Mouse (Mus musculus): ENCODE measurements around the gene Actl6a. TPM values are rescaled to one million over a fixed set of nuclear protein-coding genes. Genes with fewer than 3 reads are reported as not detected.
"Not testable (repeated sequence)": the region's sequence is repeated elsewhere in the genome, so short reads cannot be mapped to it uniquely, and the experiment has no call there.

Gene Actl6a
- total RNA-seq (2021), result 10 to 100 TPM; 18.0 to 21.4 TPM

DNA sequence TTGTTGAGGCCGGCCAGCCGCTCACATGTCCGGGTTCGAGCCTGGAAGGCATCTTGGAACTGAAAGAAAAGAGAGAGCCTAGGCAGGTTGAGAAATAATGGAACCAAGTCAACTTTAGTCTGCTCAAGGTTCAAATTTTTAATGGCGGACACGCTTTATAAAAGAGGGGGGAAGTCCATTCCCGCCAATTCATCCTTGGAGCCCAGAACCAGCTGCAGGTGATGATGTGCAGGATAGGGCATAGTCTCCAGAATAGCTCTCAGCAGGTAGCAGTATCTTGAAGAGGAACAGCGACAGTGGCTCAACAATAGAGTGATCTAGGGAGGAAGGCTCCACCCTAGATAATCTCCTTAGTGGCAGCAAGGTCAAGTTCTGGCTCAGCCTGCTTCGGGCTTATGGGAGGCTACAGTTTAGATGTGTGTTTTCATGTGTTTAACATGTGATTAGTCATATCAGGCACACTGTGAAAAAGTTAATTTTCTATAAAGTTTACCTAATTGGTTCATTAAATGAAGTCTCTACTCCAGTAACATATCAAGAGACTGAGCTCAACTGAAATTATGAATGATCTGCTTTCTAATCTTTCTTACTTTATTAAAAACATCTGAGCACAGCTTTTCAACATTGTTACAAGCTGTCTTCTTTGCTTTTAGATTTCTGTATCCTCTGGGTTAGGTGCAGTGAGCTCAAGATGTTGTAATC, at the start of gene Actl6a:
TSS of gene Actl6a (plus strand) at position 652 of the 702 bp plus-strand sequence.
- DNase-seq, result not testable (repeated sequence)

DNA sequence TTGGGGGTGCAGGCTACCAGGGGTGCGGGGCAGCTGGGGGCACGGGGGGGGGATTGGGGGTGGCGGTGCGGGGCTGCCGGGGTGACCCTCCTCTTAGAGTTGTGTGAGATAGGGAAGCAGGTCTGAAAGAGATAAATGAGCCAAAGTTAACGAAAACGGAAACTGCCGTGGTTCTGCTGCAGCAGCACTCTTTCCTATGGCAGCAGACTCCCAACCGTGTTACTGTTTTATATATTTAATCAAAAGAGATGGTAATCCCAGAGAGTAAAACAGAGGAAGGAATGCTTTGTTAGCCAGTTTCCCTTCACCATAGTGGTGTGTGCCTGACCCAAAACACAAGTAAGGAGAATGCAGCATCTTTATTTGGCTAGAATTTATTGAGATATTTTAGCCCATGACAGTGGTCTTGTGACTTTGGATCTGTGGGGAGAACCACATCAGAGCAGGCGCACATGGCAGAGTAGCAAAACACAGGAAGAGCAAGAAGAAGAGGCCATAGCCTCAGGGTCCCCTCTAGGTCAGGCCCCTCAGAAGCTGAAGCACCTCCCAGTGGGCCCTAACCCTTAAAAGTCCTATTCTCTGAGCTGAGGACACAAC, 49.6 kb upstream of the Actl6a start:
- DNase-seq, result no peak

DNA sequence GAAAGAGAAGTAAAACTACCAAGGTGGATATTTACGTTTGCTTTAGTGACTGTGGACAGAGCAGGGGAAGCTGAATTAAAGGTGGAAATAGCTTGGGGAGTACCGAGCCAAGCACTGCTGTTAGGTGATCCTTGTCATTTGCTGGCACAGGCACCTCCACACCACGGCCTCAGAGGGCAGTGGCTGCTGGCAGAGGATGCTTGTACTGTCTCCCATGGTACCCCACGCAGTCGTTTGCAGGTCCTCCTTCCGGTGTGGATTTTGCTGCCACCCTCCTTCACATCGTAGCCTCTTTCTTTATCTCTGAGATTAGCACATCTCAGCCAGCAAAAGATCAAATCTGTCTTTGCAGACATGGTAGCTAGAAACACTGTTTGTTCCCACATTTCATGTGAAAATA, 47.7 kb upstream of the Actl6a start:
- no peak for DNase-seq

DNA sequence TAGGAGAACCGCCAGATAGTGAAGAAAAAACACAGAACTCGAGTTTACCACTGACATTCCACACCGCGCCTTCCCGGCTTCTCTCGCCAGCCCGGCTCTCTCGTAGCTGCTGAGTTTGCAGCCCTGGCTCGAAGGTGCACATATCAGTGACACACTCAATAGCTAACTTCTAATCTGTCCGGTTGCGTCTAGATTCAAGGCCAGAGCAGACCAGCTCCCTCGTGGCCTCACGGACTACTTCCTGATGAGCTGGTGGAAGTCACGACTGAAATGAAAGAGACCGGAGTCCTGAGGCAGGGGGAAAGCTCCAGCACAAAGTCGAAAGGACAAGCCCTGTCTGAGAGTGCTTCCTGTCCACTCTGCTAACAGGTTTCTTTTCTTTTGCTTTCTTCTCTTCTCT, 47.3 kb upstream of the Actl6a start:
- DNase-seq, result no peak

GRCm38 (mm10) chr3:32659506-32659905, 46.6 kb upstream of the Actl6a start:
- no peak for DNase-seq

DNA sequence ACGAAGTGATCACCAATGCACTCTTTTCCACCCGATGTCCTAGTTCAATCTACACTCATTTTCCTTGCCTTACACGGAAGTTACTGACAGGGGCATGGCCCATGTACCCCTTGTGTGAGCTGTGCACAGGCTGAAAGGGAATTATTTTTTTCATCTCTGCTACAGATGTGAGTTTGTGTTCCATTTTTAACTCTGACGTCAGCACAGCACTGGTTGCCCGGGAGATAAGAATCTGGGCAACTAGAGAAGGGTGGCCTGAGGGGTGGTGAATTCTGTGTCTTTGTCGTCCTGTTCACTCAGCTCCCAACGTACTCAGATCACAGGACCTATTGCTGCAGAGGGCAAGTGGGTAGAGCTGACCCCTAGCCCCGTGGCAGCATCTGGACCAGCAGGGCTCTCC, 45.8 kb upstream of the Actl6a start:
- DNase-seq, result no peak

GRCm38 (mm10) chr3:32660831-32661555, 45.1 kb upstream of the Actl6a start:
- DNase-seq, result no peak

DNA sequence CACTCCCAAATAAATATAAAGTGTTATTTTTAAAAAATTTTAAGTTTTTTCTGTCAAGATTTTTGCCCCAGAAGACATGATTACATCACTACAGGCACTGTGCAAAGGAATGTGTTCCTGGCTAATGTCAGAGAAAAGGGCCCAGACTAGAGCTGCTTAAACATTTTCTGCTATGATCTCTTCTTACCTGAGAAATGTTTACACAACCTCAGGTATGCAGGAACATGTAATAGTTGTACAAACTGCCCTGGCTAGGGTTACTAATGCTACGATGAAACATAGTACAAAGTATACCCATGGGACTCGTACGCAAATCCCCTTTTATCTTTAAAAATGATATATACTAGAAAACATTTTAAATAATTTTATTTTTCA, 44.6 kb upstream of the Actl6a start:
- DNase-seq, result no peak

DNA sequence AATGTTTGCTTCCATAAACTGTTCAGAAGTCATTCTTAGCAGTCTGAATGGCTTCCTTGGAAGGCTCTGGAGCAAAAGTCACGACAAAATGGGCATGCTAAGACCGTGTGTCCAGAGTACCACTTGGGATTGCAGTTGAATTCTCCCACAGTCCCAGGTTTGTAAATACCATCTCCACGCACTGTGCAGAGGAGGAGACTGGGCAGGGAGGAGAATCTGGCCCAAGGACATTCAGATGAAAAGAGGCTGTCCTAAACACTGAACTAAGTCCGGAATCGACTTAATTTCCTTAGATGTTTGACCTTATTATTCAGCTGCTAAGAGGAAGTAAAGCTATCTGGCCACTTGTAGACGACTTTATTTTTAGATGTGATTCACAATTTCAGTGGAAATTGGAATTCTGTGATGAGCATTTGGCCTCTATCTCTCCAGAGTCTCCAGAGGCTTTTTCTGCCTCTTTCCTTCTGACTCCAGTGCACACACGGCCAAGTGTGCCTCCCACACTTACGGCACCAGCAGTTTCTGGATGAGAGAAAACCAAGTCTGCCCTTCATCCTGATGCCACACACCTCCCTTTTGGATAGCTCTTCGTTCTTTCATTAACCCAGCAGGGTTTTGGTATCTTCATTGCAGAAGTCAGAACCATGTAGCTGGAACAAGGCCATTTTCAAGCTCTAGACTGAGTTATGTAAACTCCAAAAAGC, 37.7 kb upstream of the Actl6a start:
- DNase-seq, result no peak

DNA sequence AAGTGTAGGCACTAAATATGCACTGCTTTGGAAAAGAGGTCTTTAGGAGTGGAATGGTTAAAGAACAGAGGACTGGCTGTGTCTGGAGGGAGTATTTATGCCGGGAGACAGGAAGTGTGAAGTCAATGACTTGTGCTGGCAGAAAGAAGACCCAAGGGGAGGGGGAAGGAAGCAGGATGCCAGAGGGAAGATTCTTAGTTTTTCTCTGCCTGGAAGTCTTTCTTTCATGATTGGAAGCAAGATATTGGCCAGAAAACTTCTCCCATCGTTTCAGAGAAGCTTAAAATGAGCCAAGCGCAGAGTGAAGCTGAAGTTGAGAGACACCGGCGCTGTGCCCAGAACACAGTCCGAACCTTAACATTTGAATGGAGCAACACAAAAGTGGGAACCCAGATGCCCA, 36.9 kb upstream of the Actl6a start:
- DNase-seq, result peak in 1 of 2 experiments; percentile 14

GRCm38 (mm10) chr3:32670196-32670595, 35.9 kb upstream of the Actl6a start:
- no peak for DNase-seq

DNA sequence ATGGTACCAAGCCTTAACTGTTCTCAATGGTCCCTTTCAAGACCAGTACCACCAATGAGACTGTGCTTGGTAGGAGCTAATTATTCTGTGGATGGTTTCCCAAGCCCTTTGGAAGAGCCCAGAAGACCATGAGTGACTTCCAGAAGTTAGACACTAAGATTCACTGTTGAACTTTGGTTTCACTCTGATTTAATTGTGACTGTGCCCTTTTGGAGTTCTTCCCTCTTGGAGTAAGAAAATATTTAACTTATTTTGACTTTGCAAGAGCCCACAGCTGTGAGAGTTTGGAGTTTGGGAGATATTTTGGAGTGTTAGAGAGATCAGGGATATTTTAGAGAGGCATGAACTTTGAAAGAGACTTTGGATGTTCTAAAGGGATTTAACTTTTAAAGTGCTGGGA, 32.9 kb upstream of the Actl6a start:
- DNase-seq, result no peak

DNA sequence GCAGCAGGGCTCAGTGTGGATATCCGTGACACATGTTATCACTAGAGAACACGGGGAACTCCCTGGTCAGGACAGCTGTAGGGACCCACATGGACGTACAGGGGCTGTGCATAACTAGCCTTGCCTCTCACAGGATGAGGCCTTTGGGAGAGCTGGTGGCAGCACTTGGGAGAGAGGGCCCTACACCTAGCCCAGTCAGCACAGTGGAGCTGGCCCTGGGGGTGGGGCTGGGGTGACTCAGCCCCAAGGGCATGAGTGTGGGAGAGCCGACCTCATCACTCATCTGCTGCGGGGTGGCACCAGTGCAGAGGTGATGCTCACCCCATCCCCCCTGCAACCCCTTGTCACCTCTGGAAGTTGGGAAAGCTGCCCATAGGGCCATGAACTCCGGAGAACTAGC, 29.7 kb upstream of the Actl6a start:
- DNase-seq, result no peak

- no peak for DNase-seq
Measured at GRCm38 (mm10) chr3:32682910-32683531, 23.1 kb upstream of the Actl6a start.

GRCm38 (mm10) chr3:32684631-32685030, 21.5 kb upstream of the Actl6a start:
- DNase-seq, result no peak

GRCm38 (mm10) chr3:32686537-32686936, 19.6 kb upstream of the Actl6a start:
- DNase-seq, result no peak

GRCm38 (mm10) chr3:32687156-32687555, 18.9 kb upstream of the Actl6a start:
- no peak for DNase-seq

DNA sequence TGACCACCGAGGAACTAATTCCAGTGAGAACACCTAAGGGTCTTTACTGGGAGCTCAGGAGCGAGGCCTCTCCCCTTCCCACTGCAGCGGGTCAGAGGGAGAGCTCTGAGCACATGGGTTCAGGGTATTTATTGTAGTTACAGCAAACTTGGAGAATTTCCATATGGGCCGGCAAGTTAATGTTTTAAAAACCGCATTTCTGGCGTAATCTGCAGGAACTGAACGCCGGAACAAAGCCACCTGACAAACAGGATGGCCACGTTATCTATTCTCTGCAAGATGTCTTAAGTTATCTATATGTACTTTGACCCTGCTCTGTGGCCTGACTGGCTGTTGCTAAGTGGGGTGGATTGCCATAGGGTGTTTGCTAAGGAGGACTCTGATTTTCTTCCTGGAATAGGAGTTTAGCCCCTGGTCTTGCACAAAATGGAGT, 16.5 kb upstream of the Actl6a start:
- no peak for DNase-seq

DNA sequence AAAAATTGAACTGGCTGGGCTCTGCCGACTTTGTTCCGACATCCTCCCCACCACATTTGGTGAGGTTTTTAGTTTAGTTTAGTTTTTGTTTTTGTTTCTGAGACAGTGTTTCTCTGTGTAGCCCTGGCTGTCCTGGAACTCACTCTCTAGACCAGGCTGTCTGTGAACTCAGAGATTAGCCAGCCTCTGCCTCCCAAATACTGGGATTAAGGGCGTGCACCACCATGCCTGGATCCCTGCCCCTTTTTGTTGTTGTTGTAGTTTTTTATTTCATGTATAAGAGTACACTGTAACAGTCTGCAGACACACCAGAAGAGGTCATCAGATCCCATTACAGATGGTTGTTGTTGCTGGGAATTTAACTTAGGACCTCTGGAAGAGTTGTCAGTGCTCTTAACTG, 16.1 kb upstream of the Actl6a start:
- DNase-seq, result no peak

DNA sequence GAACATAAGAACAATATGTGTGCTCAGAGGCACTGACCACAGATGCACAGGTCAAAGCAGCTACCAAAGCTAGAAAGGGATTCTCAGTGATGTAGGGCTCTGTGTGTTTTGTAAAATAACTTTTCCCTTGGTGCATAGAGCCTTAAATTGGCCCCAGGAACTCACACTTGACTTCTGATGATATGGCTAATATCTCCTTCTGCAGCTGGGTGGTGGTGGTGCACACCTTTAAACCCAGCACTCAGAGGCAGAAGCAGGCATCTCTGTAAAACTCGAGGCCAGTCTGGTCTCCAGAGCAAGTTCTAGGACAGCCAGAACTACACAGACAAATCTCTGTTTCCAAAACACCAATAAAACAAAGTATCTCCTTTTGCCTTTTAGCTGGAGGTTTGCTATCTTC, 15.2 kb upstream of the Actl6a start:
- no peak for DNase-seq

GRCm38 (mm10) chr3:32691841-32692240, 14.3 kb upstream of the Actl6a start:
- DNase-seq, result no peak

- no peak for DNase-seq
Measured at GRCm38 (mm10) chr3:32694211-32694610, 11.9 kb upstream of the Actl6a start.

Measured in layer of hippocampus, postnatal 36 days (tissue).